ENCODE assay signal across 11 mouse cellular contexts in the genomic region with DNA sequence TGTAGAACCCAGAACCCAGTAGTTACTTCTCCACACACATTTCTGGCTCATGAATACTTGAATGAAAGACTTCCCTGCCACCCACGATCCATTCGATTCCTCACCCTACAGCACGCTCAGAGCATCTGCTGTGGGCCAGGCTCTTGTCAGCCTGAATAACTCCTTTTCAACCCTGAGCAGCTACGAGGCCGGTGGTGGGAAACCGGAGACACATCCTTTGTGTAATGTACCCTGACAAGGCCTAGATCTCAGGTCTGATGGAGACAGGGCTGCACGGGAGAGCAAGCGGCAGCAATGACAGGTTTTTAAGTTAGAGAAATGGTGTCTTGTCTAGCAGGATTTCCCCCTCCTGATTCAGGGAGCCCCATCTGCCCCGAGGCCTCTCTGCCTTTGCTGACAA. TPM values are rescaled to one million over a fixed set of nuclear protein-coding genes. Genes with fewer than 3 reads are reported as not detected.
A peak's percentile ranks its signal among the peaks of the same experiment; 100 is the strongest.
DNase-seq lines count a peak whose midpoint lies in the region; ATAC-seq lines count a peak whose summit lies in the region.
"Had no signal": no experiment of that assay in that cellular context is flagged by ENCODE, and none has a peak within 500 bp of the region (broad histone marks: within the 10 kb centered on the region; RNA-seq: fewer than 3 reads in every experiment).

No protein-coding gene starts in this region.

- H3K4me2 ChIP-seq in heart, embryonic 16.5 days (ENCODE audit: low read depth, low read length), result no peak overlapping the region
- H3K4me2 ChIP-seq in heart, embryonic 11.5 days, result no peak overlapping the region
- no peak overlapping the region for H3K4me2 ChIP-seq in hindbrain, embryonic 11.5 days (replicated peaks; ENCODE audit: low read depth, low read length)

- no peak for ATAC-seq in heart, embryonic 16.5 days (replicated peaks; ENCODE audit: extremely low read depth, insufficient read depth, low FRiP score)
- no peak for ATAC-seq in heart, embryonic 11.5 days (replicated peaks; ENCODE audit: insufficient number of reproducible peaks, low FRiP score, low TSS enrichment)
- 0 out of 2 replicates have a peak, but pooled peaks have one; percentile 48 for ATAC-seq in hindbrain, embryonic 11.5 days (ENCODE audit: low FRiP score)

- H3K27ac ChIP-seq in heart, embryonic 16.5 days (ENCODE audit: low read length), result no peak overlapping the region
- no peak overlapping the region for H3K27ac ChIP-seq in heart, embryonic 11.5 days (ENCODE audit: low read depth, low read length)
- H3K27ac ChIP-seq in hindbrain, embryonic 11.5 days (ENCODE audit: low read depth, low read length), result peak overlapping the region; percentile 37; the same call in 1 of the 2 replicates
- H3K27ac ChIP-seq in midbrain, embryonic 10.5 days (replicated peaks), result peak overlapping the region; percentile 67
- H3K27ac ChIP-seq: heart, adult 2 months had no signal

- H3K36me3 ChIP-seq in heart, embryonic 16.5 days (ENCODE audit: control insufficient read depth, insufficient read depth), result no peaks in the 10 kb centered on the region
- no peaks in the 10 kb centered on the region for H3K36me3 ChIP-seq in heart, embryonic 11.5 days (ENCODE audit: control insufficient read depth, insufficient read depth, low read length)
- no peaks in the 10 kb centered on the region for H3K36me3 ChIP-seq in hindbrain, embryonic 11.5 days (ENCODE audit: control insufficient read depth, insufficient read depth, low read length)
- no peaks in the 10 kb centered on the region for H3K36me3 ChIP-seq in midbrain, embryonic 10.5 days

- WGBS in heart, embryonic 16.5 days, result 64% methylated on average over 9 of the region's 9 CpGs
- WGBS in heart, embryonic 11.5 days (ENCODE audit: insufficient replicate concordance), result 52% methylated on average over 9 of the region's 9 CpGs
- WGBS in hindbrain, embryonic 11.5 days, result 42% methylated on average over 9 of the region's 9 CpGs
- WGBS in midbrain, embryonic 10.5 days, result 58% methylated on average over 9 of the region's 9 CpGs

- H3K4me3 ChIP-seq in heart, embryonic 16.5 days (ENCODE audit: low read length), result no peak overlapping the region
- H3K4me3 ChIP-seq in heart, embryonic 11.5 days (ENCODE audit: low read depth, low read length), result no peak overlapping the region
- no peak overlapping the region for H3K4me3 ChIP-seq in hindbrain, embryonic 11.5 days (ENCODE audit: low read depth, low read length)
- no peak overlapping the region for H3K4me3 ChIP-seq in midbrain, embryonic 10.5 days
- H3K4me3 ChIP-seq: heart, adult 2 months had no signal

- peak overlapping the region; percentile 26; the same call in 1 of the 2 replicates for H3K9ac ChIP-seq in heart, embryonic 16.5 days (ENCODE audit: low read length)
- no peak overlapping the region for H3K9ac ChIP-seq in heart, embryonic 11.5 days (ENCODE audit: low read depth, low read length)
- 0 out of 2 replicates have a peak overlapping the region, but pooled peaks have one; percentile 20 for H3K9ac ChIP-seq in hindbrain, embryonic 11.5 days (ENCODE audit: low read depth, low read length)

- peak; percentile 74 for DNase-seq in brain, adult 2 months (ENCODE audit: low read depth, low spot score)
- DNase-seq in hindbrain, embryonic 11.5 days (ENCODE audit: low spot score), result peak; percentile 36
- no peak for DNase-seq in midbrain, embryonic 10.5 days (ENCODE audit: low spot score)
- DNase-seq in testis, postnatal 14 days (ENCODE audit: low spot score), result no peak
- no peak for DNase-seq in cerebellum, adult 9-10 months
- DNase-seq in left cerebral cortex, adult 8-10 months (ENCODE audit: low spot score in 2 of 2), result no peak
- DNase-seq: heart, adult 2 months; lung, postnatal 14 days; thymus, postnatal 14 days had no signal

- H3K9me3 ChIP-seq in heart, embryonic 16.5 days (replicated peaks; ENCODE audit: control insufficient read depth, low read length), result no peaks in the 10 kb centered on the region
- no peaks in the 10 kb centered on the region for H3K9me3 ChIP-seq in heart, embryonic 11.5 days (replicated peaks; ENCODE audit: control insufficient read depth, low read length)
- H3K9me3 ChIP-seq in hindbrain, embryonic 11.5 days (ENCODE audit: control insufficient read depth, low read length), result no peaks in the 10 kb centered on the region
- no peaks in the 10 kb centered on the region for H3K9me3 ChIP-seq in midbrain, embryonic 10.5 days (replicated peaks)

- H3K27me3 ChIP-seq in heart, embryonic 16.5 days (ENCODE audit: control insufficient read depth, insufficient read depth, low read length), result no peaks in the 10 kb centered on the region; the same call in 1 of the 2 replicates
- H3K27me3 ChIP-seq in heart, embryonic 11.5 days (ENCODE audit: control insufficient read depth, insufficient read depth, low read length), result peaks cover 6% of the 10 kb centered on the region; the same call in 1 of the 2 replicates
- H3K27me3 ChIP-seq in hindbrain, embryonic 11.5 days (ENCODE audit: control insufficient read depth, insufficient read depth, low read length), result no peaks in the 10 kb centered on the region; the same call in 1 of the 2 replicates
- H3K27me3 ChIP-seq in midbrain, embryonic 10.5 days (ENCODE audit: low read depth, poor library complexity, severe bottlenecking), result peaks cover 18% of the 10 kb centered on the region; the same call in 1 of the 2 replicates

- H3K4me1 ChIP-seq in heart, embryonic 16.5 days (ENCODE audit: control insufficient read depth, insufficient read depth, low read length), result peaks cover 10% of the 10 kb centered on the region
- H3K4me1 ChIP-seq in heart, embryonic 11.5 days (ENCODE audit: control insufficient read depth, insufficient read depth, low read length), result peaks cover 16% of the 10 kb centered on the region
- H3K4me1 ChIP-seq in hindbrain, embryonic 11.5 days (replicated peaks; ENCODE audit: control insufficient read depth, insufficient read depth, low read length), result peaks cover 6% of the 10 kb centered on the region
- H3K4me1 ChIP-seq in midbrain, embryonic 10.5 days, result peaks cover 53% of the 10 kb centered on the region

RNA-seq across cellular contexts. Expression of gene Des, which starts 20.8 kb away (rescaled TPM):
- 469 and 480 TPM in 2 replicates for polyA plus RNA-seq in heart, embryonic 16.5 days (2015; fragmentation: Nextera tagmentation; extraction: Ambion mirVana)
- polyA plus RNA-seq in heart, embryonic 11.5 days (2014; fragmentation: Nextera tagmentation; extraction: Ambion mirVana), result 428 and 477 TPM in 2 replicates
- polyA plus RNA-seq in hindbrain, embryonic 11.5 days (2014; fragmentation: Nextera tagmentation; extraction: Ambion mirVana), result 2.1 and 2.4 TPM in 2 replicates
- 1.1 and 2.8 TPM in 2 replicates for polyA plus RNA-seq in midbrain, embryonic 10.5 days (2016; fragmentation: Nextera tagmentation; extraction: Ambion mirVana)
- total RNA-seq in left cerebral cortex, adult 8-10 months (2022), result 1 to 10 TPM in 3 of 4 experiments, under 1 TPM in 1; 0.89 to 2.9 (median 1.8) TPM

RNA-seq across cellular contexts. Expression of gene Dnpep, which starts 21.5 kb away (rescaled TPM):
- polyA plus RNA-seq in heart, embryonic 16.5 days (2015; fragmentation: Nextera tagmentation; extraction: Ambion mirVana), result 129 and 131 TPM in 2 replicates
- 119 and 121 TPM in 2 replicates for polyA plus RNA-seq in heart, embryonic 11.5 days (2014; fragmentation: Nextera tagmentation; extraction: Ambion mirVana)
- polyA plus RNA-seq in hindbrain, embryonic 11.5 days (2014; fragmentation: Nextera tagmentation; extraction: Ambion mirVana), result 154 and 165 TPM in 2 replicates
- 157 and 176 TPM in 2 replicates for polyA plus RNA-seq in midbrain, embryonic 10.5 days (2016; fragmentation: Nextera tagmentation; extraction: Ambion mirVana)
- 10 to 100 TPM; 56.5 to 63.2 (median 59.7) TPM for total RNA-seq in left cerebral cortex, adult 8-10 months (2022)

RNA-seq across cellular contexts. Expression of gene Speg, which starts 35.8 kb away (rescaled TPM):
- 41.1 and 46.4 TPM in 2 replicates for polyA plus RNA-seq in heart, embryonic 16.5 days (2015; fragmentation: Nextera tagmentation; extraction: Ambion mirVana)
- polyA plus RNA-seq in heart, embryonic 11.5 days (2014; fragmentation: Nextera tagmentation; extraction: Ambion mirVana), result 60.7 and 66.5 TPM in 2 replicates
- 11.1 and 12.7 TPM in 2 replicates for polyA plus RNA-seq in hindbrain, embryonic 11.5 days (2014; fragmentation: Nextera tagmentation; extraction: Ambion mirVana)
- polyA plus RNA-seq in midbrain, embryonic 10.5 days (2016; fragmentation: Nextera tagmentation; extraction: Ambion mirVana), result 23.6 and 26.9 TPM in 2 replicates
- 100 to 1,000 TPM; 177 to 190 (median 187) TPM for total RNA-seq in left cerebral cortex, adult 8-10 months (2022)

Comparison
In these comparisons a context has a peak if more than half of its experiments do, and no peak if none do; other contexts are left out.
1. H3K27ac ChIP-seq: peak in hindbrain, embryonic 11.5 days (single experiment) and midbrain, embryonic 10.5 days (single experiment); none in heart, embryonic 16.5 days (single experiment) and heart, embryonic 11.5 days (single experiment).
2. DNase-seq: peak in brain, adult 2 months (single experiment) and hindbrain, embryonic 11.5 days (single experiment); none in midbrain, embryonic 10.5 days (single experiment), testis, postnatal 14 days (single experiment), cerebellum, adult 9-10 months (single experiment) and left cerebral cortex, adult 8-10 months (0 of 2).
3. RNA of gene Des, which starts 20.8 kb away (polyA plus RNA-seq): 469 to 480 TPM in heart, embryonic 16.5 days and 428 to 477 TPM in heart, embryonic 11.5 days; 1.1 to 2.8 TPM in midbrain, embryonic 10.5 days and 2.1 to 2.4 TPM in hindbrain, embryonic 11.5 days; every median in the first group is over 100 times any median in the second.